Mouse (Mus musculus): ENCODE results near the gene Bcor. TPM values are rescaled to one million over a fixed set of nuclear protein-coding genes. Genes with fewer than 3 reads are reported as not detected.

The Bcor gene
- polyA plus RNA-seq, 1 experiment, result 15.8 TPM

GRCm38 (mm10) chrX:12137121-12137521 is 23.0 kb downstream of the Bcor start:
- DNase-seq, result no peak
- TF ChIP-seq CTCF (IDR thresholded peaks at IDR 0.05; ENCODE audit: insufficient read depth, low read length), result no peak
- Histone ChIP-seq H3K4me1 (ENCODE audit: control insufficient read depth, insufficient read depth, low read length) (peaks cover 13% of the 10 kb centered on the region), H3K4me3 (replicated peaks; ENCODE audit: extremely low read depth, low read depth, low read length) (peak overlapping the region; percentile 68)
- 23% methylated on average over 23 of the region's 25 CpGs for WGBS

DNA sequence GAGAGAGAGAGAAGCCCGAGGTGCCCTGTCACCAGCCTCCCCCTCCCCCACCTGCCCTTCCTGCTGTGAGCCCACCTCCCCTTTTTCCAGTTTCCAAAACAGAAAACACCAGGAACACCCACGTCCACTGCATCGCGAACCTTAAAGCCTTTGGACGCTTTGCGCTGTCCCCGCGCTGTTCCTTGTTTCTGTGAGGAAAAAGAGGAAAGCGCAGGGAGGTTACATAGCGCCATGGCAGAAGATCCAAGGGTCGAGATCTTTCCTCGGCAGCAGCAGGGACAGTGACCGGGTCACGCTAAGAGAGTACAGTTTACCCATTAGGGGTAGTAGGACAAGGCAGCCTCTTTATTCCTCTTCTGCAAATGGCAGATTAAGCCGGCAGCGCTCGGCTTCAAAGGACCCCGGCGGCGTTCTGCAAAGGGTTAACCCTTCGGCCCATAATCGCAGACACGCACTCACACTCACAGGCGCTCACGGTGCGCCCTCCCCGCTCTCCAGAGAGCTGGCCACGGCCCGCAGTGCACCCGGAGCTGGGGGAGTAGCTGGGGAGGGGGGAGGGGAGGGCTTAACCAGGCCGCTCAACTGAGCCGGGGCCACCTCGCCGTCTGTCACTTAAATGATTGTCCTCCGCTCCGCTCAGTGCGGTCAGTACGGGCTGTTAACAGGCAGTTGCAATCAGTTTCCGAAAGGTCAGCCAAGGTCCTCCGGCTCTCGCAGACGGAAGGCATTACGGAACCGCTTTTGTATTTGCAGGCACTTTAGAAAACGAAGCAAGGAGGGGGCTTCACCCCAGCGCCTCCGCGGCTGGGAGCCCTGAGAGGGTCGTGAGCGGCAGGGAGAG is 23.7 kb downstream of the Bcor start:
- no peak for TF ChIP-seq POLR2A (IDR thresholded peaks at IDR 0.05; ENCODE audit: borderline replicate concordance, extremely low read depth, low read depth, low read length)
- TF ChIP-seq CTCF (IDR thresholded peaks at IDR 0.05; ENCODE audit: insufficient read depth, low read length), result no peak
- 4% methylated on average over 50 of the region's 50 CpGs for WGBS
- H3K4me1 ChIP-seq (ENCODE audit: control insufficient read depth, insufficient read depth, low read length), result peaks cover 14% of the 10 kb centered on the region
- H3K4me3 ChIP-seq (replicated peaks; ENCODE audit: extremely low read depth, low read depth, low read length), result peak overlapping the region; percentile 68
- DNase-seq, result peak; percentile 42

- H3K4me3 ChIP-seq (replicated peaks; ENCODE audit: extremely low read depth, low read depth, low read length), result peak overlapping the region; percentile 55
- peaks cover 16% of the 10 kb centered on the region for H3K4me1 ChIP-seq (ENCODE audit: control insufficient read depth, insufficient read depth, low read length)
- TF ChIP-seq CTCF (IDR thresholded peaks at IDR 0.05; ENCODE audit: insufficient read depth, low read length), result no peak
- no peak for TF ChIP-seq POLR2A (IDR thresholded peaks at IDR 0.05; ENCODE audit: borderline replicate concordance, extremely low read depth, low read depth, low read length)
- 4% methylated on average over 62 of the region's 75 CpGs for WGBS
- DNase-seq, result peak; percentile 64
Measured at GRCm38 (mm10) chrX:12135121-12136111, 24.7 kb downstream of the Bcor start.

GRCm38 (mm10) chrX:12134541-12134940 is 25.6 kb downstream of the Bcor start:
- peak; percentile 64 for DNase-seq
- WGBS, result 7% methylated on average over 19 of the region's 19 CpGs
- H3K4me3 ChIP-seq (replicated peaks; ENCODE audit: extremely low read depth, low read depth, low read length), result peak overlapping the region; percentile 55

GRCm38 (mm10) chrX:12133836-12134431 is 26.2 kb downstream of the Bcor start:
- DNase-seq, result peak; percentile 34
- peak overlapping the region; percentile 31 for H3K4me3 ChIP-seq (replicated peaks; ENCODE audit: extremely low read depth, low read depth, low read length)
- peaks cover 25% of the 10 kb centered on the region for H3K4me1 ChIP-seq (ENCODE audit: control insufficient read depth, insufficient read depth, low read length)
- TF ChIP-seq POLR2A (IDR thresholded peaks at IDR 0.05; ENCODE audit: borderline replicate concordance, extremely low read depth, low read depth, low read length) (no peak), CTCF (IDR thresholded peaks at IDR 0.05; ENCODE audit: insufficient read depth, low read length) (no peak)
- WGBS, result 5% methylated on average over 19 of the region's 21 CpGs

More at GRCm38 (mm10) chrX:12134541-12134940, 25.6 kb downstream of the Bcor start:
- peaks cover 24% of the 10 kb centered on the region for H3K4me1 ChIP-seq (ENCODE audit: control insufficient read depth, insufficient read depth, low read length)
- no peak for TF ChIP-seq CTCF (IDR thresholded peaks at IDR 0.05; ENCODE audit: insufficient read depth, low read length)
- TF ChIP-seq POLR2A (IDR thresholded peaks at IDR 0.05; ENCODE audit: borderline replicate concordance, extremely low read depth, low read depth, low read length), result no peak

- peak; percentile 59 for DNase-seq
- TF ChIP-seq POLR2A (IDR thresholded peaks at IDR 0.05; ENCODE audit: borderline replicate concordance, extremely low read depth, low read depth, low read length) (no peak), CTCF (IDR thresholded peaks at IDR 0.05; ENCODE audit: insufficient read depth, low read length) (no peak)
- H3K4me1 ChIP-seq (ENCODE audit: control insufficient read depth, insufficient read depth, low read length), result peaks cover 25% of the 10 kb centered on the region
- WGBS, result 3% methylated on average over 49 of the region's 49 CpGs
- H3K4me3 ChIP-seq (replicated peaks; ENCODE audit: extremely low read depth, low read depth, low read length), result peak overlapping the region; percentile 31
Measured at GRCm38 (mm10) chrX:12133178-12133835, 26.8 kb downstream of the Bcor start.

- TF ChIP-seq POLR2A (IDR thresholded peaks at IDR 0.05; ENCODE audit: borderline replicate concordance, extremely low read depth, low read depth, low read length) (no peak), CTCF (IDR thresholded peaks at IDR 0.05; ENCODE audit: insufficient read depth, low read length) (no peak)
- DNase-seq, result no peak
- no peak overlapping the region for H3K4me3 ChIP-seq (replicated peaks; ENCODE audit: extremely low read depth, low read depth, low read length)
- peaks cover 25% of the 10 kb centered on the region for H3K4me1 ChIP-seq (ENCODE audit: control insufficient read depth, insufficient read depth, low read length)
- WGBS, result 23% methylated on average over 8 of the region's 8 CpGs
Measured at GRCm38 (mm10) chrX:12132541-12133177, 27.5 kb downstream of the Bcor start.

Measured in lung, adult 2 months (tissue).